Mouse (Mus musculus) WW6 (cell line): ENCODE data around the gene Prkacb.

Source experiments
- DNase-seq: peaks from one replicate; pipeline ENCODE4 v3.0.0-alpha.2; 2013; ENCODE audit warnings: low read depth, low spot score

Prkacb gene

GRCm38 (mm10) chr3:146723037-146723436 lies 89.8 kb downstream of the Prkacb start:
- DNase-seq: no peak

- no peak for DNase-seq
Observed at GRCm38 (mm10) chr3:146719696-146720095, 93.1 kb downstream of the Prkacb start.

GRCm38 (mm10) chr3:146718251-146718650 lies 94.5 kb downstream of the Prkacb start:
- no peak for DNase-seq

GRCm38 (mm10) chr3:146712305-146712704 lies 100.5 kb downstream of the Prkacb start:
- no peak for DNase-seq

- DNase-seq: no peak
Observed at GRCm38 (mm10) chr3:146711559-146711958, 101.2 kb downstream of the Prkacb start.

- no peak for DNase-seq
Observed at GRCm38 (mm10) chr3:146711084-146711483, 101.7 kb downstream of the Prkacb start.

- no peak for DNase-seq
Observed at GRCm38 (mm10) chr3:146709086-146709485, 103.7 kb downstream of the Prkacb start.

GRCm38 (mm10) chr3:146708381-146708780 lies 104.4 kb downstream of the Prkacb start:
- DNase-seq: no peak

GRCm38 (mm10) chr3:146704099-146704498 lies 108.7 kb downstream of the Prkacb start:
- DNase-seq: no peak

- no peak for DNase-seq
Observed at GRCm38 (mm10) chr3:146700051-146700450, 112.7 kb downstream of the Prkacb start.

GRCm38 (mm10) chr3:146698982-146699381 lies 113.8 kb downstream of the Prkacb start:
- DNase-seq: no peak

GRCm38 (mm10) chr3:146692547-146692946 lies 120.2 kb downstream of the Prkacb start:
- DNase-seq: no peak

GRCm38 (mm10) chr3:146687121-146687725 lies 125.6 kb downstream of the Prkacb start:
- DNase-seq: no peak

- no peak for DNase-seq
Observed at GRCm38 (mm10) chr3:146686428-146686827, 126.4 kb downstream of the Prkacb start.

- peak; percentile 28 for DNase-seq
Observed at GRCm38 (mm10) chr3:146684811-146685675, 127.7 kb downstream of the Prkacb start, which contains the start of gene Samd13. Gene Samd13, minus strand, starts transcription at chr3:146685592.

GRCm38 (mm10) chr3:146683095-146683494 lies 129.7 kb downstream of the Prkacb start:
- DNase-seq: no peak

GRCm38 (mm10) chr3:146682140-146682651 lies 130.6 kb downstream of the Prkacb start:
- DNase-seq: no peak

GRCm38 (mm10) chr3:146681696-146682095 lies 131.1 kb downstream of the Prkacb start:
- DNase-seq: no peak

GRCm38 (mm10) chr3:146680625-146681024 lies 132.2 kb downstream of the Prkacb start:
- DNase-seq: no peak

- no peak for DNase-seq
Observed at GRCm38 (mm10) chr3:146679646-146680045, 133.1 kb downstream of the Prkacb start.
